Mouse (Mus musculus) left cerebral cortex, postnatal 14 days (tissue): ENCODE data around the gene Sufu. TPM values are rescaled to one million over a fixed set of nuclear protein-coding genes. Genes with fewer than 3 reads are reported as not detected.

Experiments used
- DNase-seq, 2 experiments: peaks; one replicate each; pipeline ENCODE4 v3.0.0; 2021 to 2022; ENCODE audit warnings: low spot score in 2 of 2, mixed read lengths in 1 of 2
- intact Hi-C: fragments of 180-260 bp; cut with DNase I; formaldehyde crosslinking; loops from one replicate; pipeline ENCODE4 v1.15.1; 2025
- total RNA-seq, 2 experiments: library from RNA; stranded (reverse); gene quantifications; 2 replicates each; pipeline ENCODE4 v1.2.3; 2021

The Sufu gene
- total RNA-seq, 2 experiments from 2014 or later, result 16.8 to 18.6 TPM

DNA sequence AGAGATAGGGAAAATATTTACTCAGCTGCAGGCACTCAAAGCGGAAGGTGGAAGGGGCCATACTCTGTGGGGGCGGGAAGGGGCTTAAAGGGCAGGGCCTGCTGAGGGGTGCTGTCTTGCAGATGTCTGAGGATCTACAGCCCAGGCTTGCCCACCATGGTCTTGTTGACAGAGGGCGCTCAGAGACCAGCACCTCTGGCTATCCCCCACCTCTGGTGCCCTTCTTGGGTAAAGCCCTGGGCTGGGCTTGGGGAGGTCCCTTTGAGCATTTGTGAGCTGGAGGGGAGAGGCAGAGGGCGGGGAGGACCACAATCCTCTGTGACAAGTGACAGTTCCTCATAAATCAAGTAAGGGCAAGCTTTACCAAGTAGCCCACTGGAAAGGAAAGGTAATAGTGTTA is 136.4 kb downstream of the Sufu start:
- intact Hi-C loops, result no loop called here
- no peak for DNase-seq

DNA sequence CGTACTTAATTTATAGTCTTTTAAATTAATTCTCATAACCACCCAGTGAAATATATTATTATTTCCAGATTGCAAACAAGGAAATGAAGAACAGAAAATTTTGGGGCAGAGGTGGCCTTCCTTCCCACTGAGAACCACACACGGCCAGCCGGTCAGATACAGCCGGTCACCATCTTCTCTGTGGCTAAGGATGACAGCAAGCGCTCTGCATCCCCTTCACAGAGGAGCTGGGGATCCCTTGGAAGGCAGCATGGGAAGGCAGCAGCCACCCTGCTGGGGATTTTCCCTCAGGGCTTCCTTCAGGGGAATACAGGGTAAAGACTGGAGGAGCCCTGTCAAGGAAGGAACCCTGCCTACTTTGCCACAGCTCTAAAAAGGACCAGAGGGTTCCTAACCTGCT is 136.8 kb downstream of the Sufu start:
- no peak for DNase-seq
- intact Hi-C loops, result no loop called here

DNA sequence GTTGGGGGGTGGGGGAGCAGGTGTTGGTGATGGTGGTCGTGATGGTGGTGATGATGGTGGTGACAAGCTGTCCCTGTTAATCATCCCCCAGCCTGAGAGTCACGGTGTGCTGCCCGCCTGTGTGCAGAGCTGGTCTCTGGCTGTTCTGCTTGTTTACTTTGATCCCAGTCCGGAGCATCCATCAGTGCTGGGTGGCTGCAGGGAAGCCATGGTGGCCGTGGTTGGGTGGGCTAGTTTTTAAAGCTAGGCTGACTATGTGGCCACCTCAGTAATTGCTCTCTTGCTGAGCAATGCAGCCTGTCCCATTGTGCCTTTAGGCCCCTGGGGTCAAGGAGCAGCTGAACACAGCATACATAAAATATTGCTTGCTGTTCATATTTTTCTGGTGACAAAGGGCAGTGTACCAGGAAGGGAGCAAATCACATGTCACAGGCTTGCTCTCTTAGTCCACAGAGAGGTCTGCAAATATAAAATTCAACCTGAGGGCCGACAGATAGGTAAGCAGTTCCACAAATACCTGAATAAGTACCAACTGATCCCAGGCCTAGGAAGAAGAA is 137.9 kb downstream of the Sufu start:
- intact Hi-C loops, result no loop called here
- DNase-seq, result no peak

DNA sequence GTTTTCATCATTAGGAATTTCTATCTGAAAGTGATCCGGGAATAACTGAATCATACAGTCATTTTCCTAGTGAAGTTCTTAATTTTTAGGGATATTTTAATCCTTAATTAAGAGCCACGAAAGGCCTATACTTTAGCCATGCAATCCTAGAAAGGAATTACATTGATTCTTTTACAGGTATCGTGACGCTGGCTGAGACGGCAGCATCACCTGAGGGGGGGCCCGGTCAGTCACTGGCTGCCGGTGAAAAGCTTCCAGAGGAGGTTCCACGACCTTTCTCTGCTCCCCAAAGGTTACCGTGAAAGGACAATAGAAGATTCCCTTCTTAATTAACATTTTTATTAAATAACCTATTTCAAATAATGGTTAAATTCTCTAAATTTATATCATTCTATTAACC is 140.7 kb downstream of the Sufu start:
- DNase-seq, result no peak
- intact Hi-C loops, result no loop called here

DNA sequence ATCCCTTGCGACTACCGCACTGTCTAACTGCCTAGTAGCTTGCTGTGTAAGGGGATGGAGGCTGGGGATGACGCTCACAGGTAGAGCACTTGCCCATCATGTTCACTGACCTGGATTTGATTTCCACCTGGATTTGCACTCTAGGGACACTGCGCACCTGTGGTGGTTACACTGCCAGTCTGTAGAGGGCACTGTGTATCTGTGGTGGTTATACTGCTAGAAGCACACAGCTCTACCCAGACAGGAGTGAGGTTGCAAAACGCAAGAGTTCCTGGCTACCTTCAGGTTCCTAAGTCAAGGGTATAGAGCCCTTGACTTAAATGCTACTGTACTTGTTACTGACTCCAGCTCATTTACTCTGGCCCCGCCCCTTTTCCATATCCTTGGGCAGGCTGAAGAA is 141.5 kb downstream of the Sufu start:
- no peak for DNase-seq
- intact Hi-C loops, result no loop called here

Other genes starting within 250 kb of the Sufu start
- not detected for gene Pitx3, start 248.6 kb upstream of the Sufu start, total RNA-seq
- gene Gbf1, start 244.4 kb upstream of the Sufu start, total RNA-seq, result 100 to 1,000 TPM in 1 of 2 experiments, 10 to 100 TPM in 1; 90.3 to 100 TPM
- gene Nfkb2, start 92.6 kb upstream of the Sufu start, total RNA-seq, result 1 to 10 TPM; 1.8 to 2.8 TPM
- gene Psd, start 69.7 kb upstream of the Sufu start, total RNA-seq, result 100 to 1,000 TPM; 580 to 627 TPM
- 10 to 100 TPM; 26.4 to 50.4 TPM for gene Fbxl15, start 68.7 kb upstream of the Sufu start, total RNA-seq
- 100 to 1,000 TPM; 186 to 274 TPM for gene Cuedc2, start 58.2 kb upstream of the Sufu start, total RNA-seq
- gene Mfsd13a, start 55.8 kb upstream of the Sufu start, total RNA-seq, result 10 to 100 TPM; 28.7 to 47.5 TPM
- 1 to 10 TPM in 1 of 2 experiments, under 1 TPM in 1; 0.94 to 1.1 TPM for gene 2310034G01Rik, start 46.6 kb upstream of the Sufu start, total RNA-seq
- 100 to 1,000 TPM; 217 to 220 TPM for gene Actr1a, start 1.1 kb upstream of the Sufu start, total RNA-seq
- gene Trim8, start 104.8 kb downstream of the Sufu start, total RNA-seq, result 100 to 1,000 TPM; 103 to 110 TPM
- gene Arl3, start 176.3 kb downstream of the Sufu start, total RNA-seq, result 100 to 1,000 TPM; 103 to 116 TPM
- gene Sfxn2, start 176.5 kb downstream of the Sufu start, total RNA-seq, result 1 to 10 TPM; 4.1 to 6.0 TPM
- gene Wbp1l, start 202.2 kb downstream of the Sufu start, total RNA-seq, result 10 to 100 TPM; 40.5 to 45.8 TPM